Mouse (Mus musculus) G1E-ER4 (cell line): ENCODE results near the gene Snx29. TPM values are rescaled to one million over a fixed set of nuclear protein-coding genes. Genes with fewer than 3 reads are reported as not detected.

Experiments
- GATA1 ChIP-seq: IDR thresholded peaks from one replicate; pipeline ENCODE4 v1.8.0; 2012; ENCODE audit warnings: low read length, inconsistent platforms
- polyA plus RNA-seq: library from polyadenylated mRNA; stranded (reverse); fragments of >175 nt; gene quantifications from 2 replicates; pipeline ENCODE4 v1.2.3, GENCODE M21; 2012

The Snx29 gene
- polyA plus RNA-seq, 1 experiment = 3.7 TPM

DNA sequence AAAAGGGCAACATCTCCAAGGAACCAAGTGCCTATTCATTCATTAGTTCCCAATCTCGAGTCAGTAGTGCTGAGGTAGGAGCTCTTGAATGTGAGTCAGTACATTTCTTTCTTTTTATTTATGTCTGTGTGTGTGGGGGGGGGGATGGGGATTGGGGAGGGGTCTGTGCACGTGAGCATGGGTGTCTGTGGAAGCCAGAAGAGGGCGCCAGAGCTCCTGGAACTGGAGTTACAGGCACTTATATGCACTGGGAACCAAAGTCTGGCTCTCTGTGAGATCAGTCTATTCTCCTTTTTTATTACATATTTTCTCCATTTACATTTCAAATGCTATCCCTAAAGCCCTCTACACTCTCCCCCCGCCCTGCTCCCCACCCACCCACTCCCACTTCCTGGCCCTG lies 461.6 kb downstream of the Snx29 start:
- no peak for TF ChIP-seq GATA1

GRCm38 (mm10) chr16:11785806-11786205 lies 463.1 kb downstream of the Snx29 start:
- no peak for TF ChIP-seq GATA1

DNA sequence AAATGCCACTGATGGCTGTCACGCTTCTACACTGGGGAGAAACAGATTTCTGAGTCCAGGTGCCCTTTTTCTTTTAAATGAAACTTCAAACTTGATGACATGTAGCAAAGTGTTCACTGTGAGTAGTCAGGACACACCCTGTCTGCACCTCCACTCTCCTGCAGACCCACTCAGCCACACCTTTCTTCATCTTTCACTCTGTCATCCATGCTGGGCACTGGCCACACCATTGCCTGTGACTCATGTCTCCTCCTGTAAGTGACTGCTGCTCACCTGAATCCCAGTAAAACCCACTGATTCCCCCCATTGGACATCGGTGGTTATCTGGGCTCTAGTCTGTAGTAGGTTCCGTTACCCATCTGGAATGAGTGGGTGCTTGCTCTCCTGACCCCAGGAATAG lies 467.8 kb downstream of the Snx29 start:
- no peak for TF ChIP-seq GATA1

GRCm38 (mm10) chr16:11793391-11793790 lies 470.7 kb downstream of the Snx29 start:
- TF ChIP-seq GATA1 = no peak

DNA sequence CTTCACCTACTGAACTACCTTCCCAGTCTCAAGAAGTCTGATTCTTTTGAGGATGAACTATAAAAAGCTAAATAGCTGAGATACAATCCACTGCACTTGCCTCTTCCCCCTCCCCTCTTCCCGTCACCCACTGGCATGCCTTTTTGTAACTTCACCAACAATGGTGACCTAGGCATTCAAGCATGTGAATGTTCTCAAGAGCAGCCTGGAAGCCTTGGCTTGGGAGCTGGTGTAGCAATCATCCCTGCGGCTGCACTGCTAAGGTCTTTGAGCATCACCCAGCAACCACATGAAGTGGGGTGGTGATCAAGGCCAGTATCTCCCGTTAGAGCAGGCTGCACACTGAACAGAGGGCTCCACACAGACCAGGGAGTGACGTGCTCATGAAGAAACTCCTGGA lies 471.9 kb downstream of the Snx29 start:
- TF ChIP-seq GATA1 = no peak

DNA sequence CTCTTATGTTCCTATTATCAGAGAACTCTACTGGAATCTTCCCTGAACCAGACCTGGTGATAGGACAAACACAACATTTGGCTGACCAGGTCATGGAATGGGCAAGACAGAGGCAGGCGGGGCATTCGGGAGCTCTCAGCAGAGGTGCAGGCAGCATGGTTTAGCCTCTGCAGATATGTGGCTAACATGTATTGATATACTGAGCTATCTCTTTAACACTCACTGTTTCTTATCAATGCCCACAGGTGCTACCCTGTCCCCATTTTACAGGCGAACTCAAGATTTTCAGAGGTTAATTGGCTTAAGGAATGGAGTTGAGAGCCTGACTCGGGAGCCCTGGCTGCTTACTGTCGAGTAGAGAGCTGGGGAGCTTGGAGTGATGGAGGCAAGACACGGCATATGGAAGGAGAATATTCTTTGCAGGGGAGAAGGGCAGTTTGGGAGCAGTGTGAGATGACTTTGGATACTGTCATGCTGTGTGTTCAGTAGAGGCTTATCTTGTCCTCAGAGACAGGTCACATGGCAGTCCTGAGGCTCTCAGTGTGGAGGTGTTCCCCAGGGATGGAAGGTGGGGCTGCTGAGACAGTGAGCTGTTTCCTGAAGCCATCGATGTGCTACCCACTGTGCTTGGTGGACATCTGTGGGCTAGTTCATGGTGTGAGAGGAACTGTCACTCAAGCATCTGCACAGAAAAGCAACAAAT lies 473.2 kb downstream of the Snx29 start:
- TF ChIP-seq GATA1 = no peak

DNA sequence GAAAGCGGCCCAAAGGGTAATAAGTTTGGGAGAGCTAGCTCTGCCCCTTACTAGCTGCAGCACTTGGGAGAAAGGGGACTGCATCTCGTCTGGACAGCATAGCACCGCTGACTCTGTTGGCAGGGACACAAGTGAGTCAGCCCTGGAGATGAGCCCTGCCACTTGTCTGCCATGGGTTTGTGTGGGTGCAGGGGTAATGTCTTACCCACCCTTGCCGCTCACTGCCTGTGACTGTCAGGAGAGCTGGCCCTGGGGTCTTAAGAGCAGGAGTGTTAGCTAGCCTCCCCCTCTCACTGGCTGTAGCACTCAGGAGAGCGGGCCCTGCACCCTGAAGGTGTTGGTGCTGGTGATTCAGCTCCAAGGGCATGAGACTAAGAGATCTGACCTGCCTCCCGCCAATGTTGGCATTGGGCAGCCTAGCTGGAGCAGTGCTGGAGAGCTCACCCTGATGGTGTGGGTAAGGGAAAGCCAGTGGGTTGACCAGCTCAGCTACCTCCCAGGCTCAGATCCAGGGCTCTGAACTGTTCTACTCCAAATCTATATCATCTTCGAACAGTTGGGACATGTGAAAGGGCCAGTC lies 479.3 kb downstream of the Snx29 start:
- no peak for TF ChIP-seq GATA1

Other genes with a start within 250 kb of the Snx29 start
- 18.9 and 23.1 TPM in 2 replicates for gene Txndc11, start 188.3 kb upstream of the Snx29 start, polyA plus RNA-seq
- 6.7 and 7.7 TPM in 2 replicates for gene Zc3h7a, start 146.5 kb upstream of the Snx29 start, polyA plus RNA-seq
- 13.3 and 33.3 TPM in 2 replicates for gene Rsl1d1, start 119.6 kb upstream of the Snx29 start, polyA plus RNA-seq
- 259 and 311 TPM in 2 replicates for gene Gspt1, start 68.6 kb upstream of the Snx29 start, polyA plus RNA-seq
- not detected in 2 replicates for gene Tnfrsf17, start 9.1 kb upstream of the Snx29 start, polyA plus RNA-seq